Mouse (Mus musculus) bone marrow macrophage, adult 2 months (primary cell): ENCODE measurements around the gene Il4.

ENCODE experiments used
- CTCF ChIP-seq: IDR thresholded peaks from 2 replicates; pipeline ENCODE4 v1.5.1; 2012; ENCODE audit warnings: low read depth, mild to moderate bottlenecking, low read length, moderate library complexity
- POLR2A ChIP-seq: IDR thresholded peaks from 2 replicates; pipeline ENCODE4 v1.6.1; 2012; ENCODE audit warnings: mild to moderate bottlenecking, low read depth, low read length, borderline replicate concordance

DNA sequence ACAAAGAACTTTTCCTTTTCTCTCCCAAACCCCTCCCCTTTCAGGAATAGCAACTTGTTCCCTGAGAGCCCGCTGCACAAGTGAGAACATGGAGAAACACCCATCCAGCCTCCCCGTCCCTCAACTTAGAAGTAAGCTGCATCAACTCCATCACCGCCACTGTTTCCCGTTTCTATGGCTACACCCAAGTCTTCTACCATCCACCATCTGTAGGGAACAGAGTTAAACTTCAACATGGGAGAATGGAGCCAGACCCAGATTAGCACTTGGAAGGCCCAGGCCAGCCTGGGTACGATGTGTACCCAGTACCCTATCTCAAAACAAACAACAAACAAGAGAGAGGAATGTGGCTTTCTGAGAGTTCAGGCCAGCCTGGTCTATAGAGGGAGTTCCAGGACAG lies 45.6 kb upstream of the Il4 start:
- no peak for TF ChIP-seq CTCF
- TF ChIP-seq POLR2A: no peak
